Mouse (Mus musculus): ENCODE measurements around the gene Tctn3. TPM values are rescaled to one million over a fixed set of nuclear protein-coding genes. Genes with fewer than 3 reads are reported as not detected.
"Not testable (repeated sequence)": the region's sequence is repeated elsewhere in the genome, so short reads cannot be mapped to it uniquely, and the experiment has no call there.

The Tctn3 gene
- polyA plus RNA-seq, 1 experiment from 2014 or later: 10.6 TPM

DNA sequence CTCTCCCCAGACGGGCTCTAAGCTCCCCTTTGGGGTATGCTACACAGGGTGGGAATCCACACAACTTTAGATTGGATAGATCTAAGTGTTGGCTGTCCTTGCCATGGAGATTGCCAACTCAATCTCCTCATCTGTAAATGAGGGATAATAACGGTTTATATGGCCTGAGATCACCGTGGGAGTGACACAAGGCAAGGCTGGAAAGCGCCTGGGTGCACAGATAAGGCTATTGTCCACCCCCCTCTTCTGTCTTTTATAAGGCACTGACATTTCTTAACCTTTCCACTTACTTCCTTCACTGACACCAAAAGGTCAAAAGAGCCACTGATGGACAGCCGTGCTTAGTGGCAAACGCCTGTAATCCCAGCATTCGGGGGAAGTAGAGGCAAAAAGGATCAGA is 25.1 kb downstream of the Tctn3 start:
- H3K4me1 ChIP-seq (ENCODE audit: control insufficient read depth, insufficient read depth, low read length): peaks cover 15% of the 10 kb centered on the region
- H3K27me3 ChIP-seq (replicated peaks; ENCODE audit: control insufficient read depth, insufficient read depth, low read length): no peaks in the 10 kb centered on the region
- peak overlapping the region; percentile 83 for H3K9ac ChIP-seq (ENCODE audit: low read depth, low read length)
- 0 out of 2 replicates have a peak, but pooled peaks cover 5% of the 10 kb centered on the region for H3K36me3 ChIP-seq (ENCODE audit: control insufficient read depth, insufficient read depth, low read length)
- H3K4me2 ChIP-seq (ENCODE audit: low read depth, low read length): peak overlapping the region; percentile 75
- 47% methylated on average over 7 of the region's 7 CpGs for WGBS
- H3K4me3 ChIP-seq (ENCODE audit: low read length): peak overlapping the region; percentile 79
- H3K27ac ChIP-seq (ENCODE audit: low read length): peak overlapping the region; percentile 92
- no peak for ATAC-seq
- no peaks in the 10 kb centered on the region for H3K9me3 ChIP-seq (ENCODE audit: control insufficient read depth, low read length)

DNA sequence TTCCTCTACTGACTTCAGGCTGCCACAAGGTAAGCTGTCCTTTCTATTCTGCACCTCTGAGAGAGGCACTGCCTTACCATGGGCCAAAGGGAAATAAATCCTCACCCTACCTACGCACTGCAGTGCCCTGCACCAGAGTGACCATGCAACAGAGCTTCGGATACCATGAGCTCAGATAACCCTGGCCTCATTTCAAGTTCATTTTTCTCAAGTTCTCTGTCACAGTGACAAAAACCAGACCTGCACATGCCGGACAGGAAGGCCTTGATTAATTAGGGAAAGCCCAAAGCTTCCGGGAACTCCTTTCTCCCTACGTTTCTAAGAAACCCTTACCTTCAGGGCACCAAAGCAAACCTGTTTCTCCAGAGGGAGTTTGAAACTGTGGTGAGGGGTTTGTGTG is 30.4 kb downstream of the Tctn3 start:
- Histone ChIP-seq H3K4me1 (ENCODE audit: control insufficient read depth, insufficient read depth, low read length) (peaks cover 19% of the 10 kb centered on the region), H3K36me3 (ENCODE audit: control insufficient read depth, insufficient read depth, low read length) (peaks cover 25% of the 10 kb centered on the region), H3K9me3 (ENCODE audit: control insufficient read depth, low read length) (no peaks in the 10 kb centered on the region), H3K9ac (ENCODE audit: low read depth, low read length) (no peak overlapping the region; the same call in 1 of the 2 replicates), H3K4me2 (ENCODE audit: low read depth, low read length) (no peak overlapping the region), H3K27me3 (replicated peaks; ENCODE audit: control insufficient read depth, insufficient read depth, low read length) (no peaks in the 10 kb centered on the region), H3K27ac (ENCODE audit: low read length) (peak overlapping the region; percentile 87), H3K4me3 (ENCODE audit: low read length) (no peak overlapping the region)
- ATAC-seq: 0 out of 2 replicates have a peak, but pooled peaks have one; percentile 1
- 46% methylated on average over 5 of the region's 5 CpGs for WGBS

DNA sequence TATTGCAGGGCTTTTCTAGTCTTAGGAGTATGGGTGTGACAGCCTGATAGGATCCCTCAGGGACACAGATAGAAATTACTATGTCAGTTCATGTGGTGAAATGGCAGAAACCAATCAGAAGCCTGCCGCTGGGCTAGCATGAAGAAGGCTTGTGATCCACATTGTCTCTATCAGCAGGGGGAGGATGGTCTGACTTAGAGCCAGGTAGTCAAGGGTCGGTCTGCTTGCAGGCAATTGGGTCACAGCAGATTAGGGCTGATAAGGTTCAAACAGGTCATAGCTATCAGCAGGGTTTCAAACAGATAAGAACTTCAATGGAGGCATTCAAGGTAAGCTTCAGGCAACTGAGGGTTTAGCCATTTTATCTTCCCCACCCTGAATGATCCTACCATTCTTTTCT is 31.1 kb downstream of the Tctn3 start:
- no peaks in the 10 kb centered on the region for H3K27me3 ChIP-seq (replicated peaks; ENCODE audit: control insufficient read depth, insufficient read depth, low read length)
- peaks cover 18% of the 10 kb centered on the region for H3K4me1 ChIP-seq (ENCODE audit: control insufficient read depth, insufficient read depth, low read length)
- H3K4me2 ChIP-seq (ENCODE audit: low read depth, low read length): no peak overlapping the region
- peaks cover 29% of the 10 kb centered on the region for H3K36me3 ChIP-seq (ENCODE audit: control insufficient read depth, insufficient read depth, low read length)
- WGBS: 52% methylated on average over 2 of the region's 2 CpGs
- peak; percentile 90 for ATAC-seq
- no peaks in the 10 kb centered on the region for H3K9me3 ChIP-seq (ENCODE audit: control insufficient read depth, low read length)
- H3K27ac ChIP-seq (ENCODE audit: low read length): peak overlapping the region; percentile 87
- H3K9ac ChIP-seq (ENCODE audit: low read depth, low read length): no peak overlapping the region
- no peak overlapping the region for H3K4me3 ChIP-seq (ENCODE audit: low read length)

DNA sequence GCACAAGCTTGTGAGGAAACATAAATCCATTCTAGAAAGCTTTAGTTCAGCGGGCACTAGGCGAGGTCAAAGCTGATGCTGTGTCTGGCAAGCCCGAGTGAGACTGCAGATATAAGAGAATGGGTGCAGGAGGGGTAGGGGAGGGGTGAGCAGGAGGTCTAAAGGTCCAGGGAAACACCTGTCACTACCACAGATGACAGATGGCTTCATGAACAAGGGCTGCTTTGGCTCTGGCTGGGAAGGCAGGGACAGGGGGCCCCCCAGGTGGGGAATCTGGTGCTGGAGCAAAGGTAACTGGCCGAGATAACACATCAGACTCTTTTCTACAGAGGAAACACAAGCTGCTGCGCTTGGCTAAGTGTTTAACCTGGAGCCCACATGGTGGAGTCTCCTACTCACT is 36.6 kb downstream of the Tctn3 start:
- Histone ChIP-seq H3K4me3 (ENCODE audit: low read length) (no peak overlapping the region), H3K27ac (ENCODE audit: low read length) (peak overlapping the region; percentile 91), H3K9me3 (ENCODE audit: control insufficient read depth, low read length) (0 out of 2 replicates have a peak, but pooled peaks cover 2% of the 10 kb centered on the region), H3K4me1 (ENCODE audit: control insufficient read depth, insufficient read depth, low read length) (peaks cover 6% of the 10 kb centered on the region; the same call in 1 of the 2 replicates), H3K36me3 (ENCODE audit: control insufficient read depth, insufficient read depth, low read length) (peaks cover 40% of the 10 kb centered on the region), H3K4me2 (ENCODE audit: low read depth, low read length) (no peak overlapping the region), H3K9ac (ENCODE audit: low read depth, low read length) (peak overlapping the region; percentile 38), H3K27me3 (replicated peaks; ENCODE audit: control insufficient read depth, insufficient read depth, low read length) (no peaks in the 10 kb centered on the region)
- peak; percentile 92 for ATAC-seq
- WGBS: 44% methylated on average over 5 of the region's 5 CpGs

DNA sequence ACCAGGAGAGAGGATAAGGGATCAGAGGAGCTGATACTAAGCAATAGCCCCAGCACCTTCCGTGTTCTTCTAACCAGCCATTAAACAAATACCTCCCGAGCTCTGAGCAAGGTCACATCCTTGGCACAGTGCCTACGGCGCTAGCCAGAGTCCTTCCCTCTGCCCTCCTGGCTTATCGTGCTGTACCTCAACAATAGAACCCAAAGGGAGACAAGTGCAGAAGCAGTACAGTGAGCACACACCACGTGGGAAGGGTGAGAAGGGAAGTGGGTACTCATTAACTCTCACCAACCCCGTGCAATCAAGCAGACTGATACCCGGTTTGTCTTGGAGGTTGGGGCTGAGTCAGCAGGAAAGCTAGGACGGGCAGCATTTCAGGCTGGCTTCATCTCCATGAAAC is 41.3 kb downstream of the Tctn3 start:
- H3K4me3 ChIP-seq (ENCODE audit: low read length): no peak overlapping the region
- WGBS: 59% methylated on average over 9 of the region's 9 CpGs
- peak overlapping the region; percentile 86 for H3K27ac ChIP-seq (ENCODE audit: low read length)
- no peaks in the 10 kb centered on the region for H3K27me3 ChIP-seq (replicated peaks; ENCODE audit: control insufficient read depth, insufficient read depth, low read length)
- H3K9me3 ChIP-seq (ENCODE audit: control insufficient read depth, low read length): 0 out of 2 replicates have a peak, but pooled peaks cover 8% of the 10 kb centered on the region
- H3K4me2 ChIP-seq (ENCODE audit: low read depth, low read length): no peak overlapping the region
- no peak overlapping the region for H3K9ac ChIP-seq (ENCODE audit: low read depth, low read length)
- H3K4me1 ChIP-seq (ENCODE audit: control insufficient read depth, insufficient read depth, low read length): 0 out of 2 replicates have a peak, but pooled peaks cover 3% of the 10 kb centered on the region
- peak; percentile 93 for ATAC-seq
- peaks cover 48% of the 10 kb centered on the region for H3K36me3 ChIP-seq (ENCODE audit: control insufficient read depth, insufficient read depth, low read length)

DNA sequence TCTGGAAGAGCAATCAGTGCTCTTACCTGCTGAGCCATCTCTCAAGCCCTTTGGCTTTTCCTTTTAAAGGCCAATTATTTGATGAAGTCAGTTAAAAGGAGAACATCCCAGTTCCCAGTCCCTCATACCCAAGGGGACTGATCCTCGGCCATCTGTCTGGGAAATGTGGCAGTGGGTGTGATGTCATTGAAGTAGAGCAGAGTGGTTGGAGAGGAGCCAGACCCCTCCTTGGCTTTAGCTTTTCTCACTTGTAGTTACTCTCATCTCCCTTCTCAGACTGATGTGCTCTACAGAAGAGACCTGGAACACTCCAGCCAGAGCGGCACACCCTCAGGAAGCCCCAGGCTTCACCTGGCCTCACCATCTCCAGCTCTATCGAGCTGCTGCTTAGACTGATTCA is 44.4 kb downstream of the Tctn3 start:
- 94% methylated on average over 3 of the region's 3 CpGs for WGBS
- no peaks in the 10 kb centered on the region for H3K27me3 ChIP-seq (replicated peaks; ENCODE audit: control insufficient read depth, insufficient read depth, low read length)
- H3K9me3 ChIP-seq (ENCODE audit: control insufficient read depth, low read length): 0 out of 2 replicates have a peak, but pooled peaks cover 8% of the 10 kb centered on the region
- no peak for ATAC-seq
- H3K4me2 ChIP-seq (ENCODE audit: low read depth, low read length): no peak overlapping the region
- H3K4me3 ChIP-seq (ENCODE audit: low read length): no peak overlapping the region
- H3K36me3 ChIP-seq (ENCODE audit: control insufficient read depth, insufficient read depth, low read length): peaks cover 59% of the 10 kb centered on the region
- no peak overlapping the region for H3K27ac ChIP-seq (ENCODE audit: low read length)
- no peaks in the 10 kb centered on the region for H3K4me1 ChIP-seq (ENCODE audit: control insufficient read depth, insufficient read depth, low read length)
- H3K9ac ChIP-seq (ENCODE audit: low read depth, low read length): no peak overlapping the region

DNA sequence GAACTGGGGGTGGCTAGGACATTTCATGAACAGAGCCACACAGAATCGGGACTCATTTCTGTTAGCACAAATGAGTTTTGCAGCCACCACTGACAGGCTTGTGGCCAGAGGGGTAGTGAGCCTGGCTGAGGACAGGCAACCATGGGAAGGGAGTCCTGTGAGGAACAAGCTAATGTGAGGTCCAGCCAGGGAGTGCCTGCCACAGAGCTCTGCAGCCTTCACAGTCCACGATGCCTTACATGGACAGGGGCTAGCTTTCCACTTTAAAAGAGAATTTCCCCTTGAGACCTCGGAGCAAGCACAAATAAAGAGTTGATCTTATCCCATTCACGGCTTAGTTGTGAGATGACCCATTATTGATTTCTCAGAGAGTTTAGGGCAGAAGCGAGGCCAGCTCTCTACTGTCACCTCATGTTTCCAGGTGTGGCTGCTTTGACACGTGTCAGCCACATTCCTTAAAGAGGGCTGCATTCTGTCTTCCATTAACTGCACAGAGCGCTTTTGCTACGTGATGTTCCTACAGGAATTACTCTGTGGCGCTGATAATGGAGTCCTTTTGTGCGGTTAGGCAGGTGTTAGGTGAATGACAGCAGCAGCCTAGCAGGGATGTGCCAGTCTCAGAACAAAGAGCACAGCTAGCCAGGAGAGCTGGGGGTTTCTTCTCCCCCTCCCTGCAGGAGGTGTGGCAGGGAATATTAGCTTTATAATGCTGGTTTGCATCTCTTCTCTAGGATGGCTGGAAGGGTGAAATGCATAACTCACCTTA is 48.0 kb downstream of the Tctn3 start:
- WGBS: 69% methylated on average over 10 of the region's 10 CpGs
- peak overlapping the region; percentile 70 for H3K27ac ChIP-seq (ENCODE audit: low read length)

DNA sequence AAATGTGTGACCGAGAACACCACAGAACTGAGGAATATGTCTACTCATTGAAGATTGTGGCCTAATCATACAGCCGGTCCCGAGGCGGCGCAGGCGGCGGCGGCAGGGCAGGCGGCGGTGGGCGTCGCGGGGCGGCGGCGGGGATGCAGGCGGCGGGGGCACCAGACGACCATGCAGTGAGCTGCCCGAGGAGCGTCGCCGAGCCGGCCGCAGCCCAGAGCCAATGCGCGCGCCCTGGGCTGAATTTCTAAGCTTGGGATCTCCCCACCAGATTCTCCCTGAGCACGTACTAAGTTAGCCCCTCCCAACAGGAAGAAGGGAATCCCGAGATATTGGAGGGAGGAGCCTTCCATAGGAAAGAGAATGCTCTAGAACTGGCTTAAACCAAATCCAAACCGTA is 50.5 kb downstream of the Tctn3 start:
- H3K9me3 ChIP-seq (ENCODE audit: control insufficient read depth, low read length); H3K4me1 ChIP-seq (ENCODE audit: control insufficient read depth, insufficient read depth, low read length); H3K4me2 ChIP-seq (ENCODE audit: low read depth, low read length); H3K27me3 ChIP-seq (replicated peaks; ENCODE audit: control insufficient read depth, insufficient read depth, low read length); ATAC-seq; H3K9ac ChIP-seq (ENCODE audit: low read depth, low read length); H3K27ac ChIP-seq (ENCODE audit: low read length); H3K4me3 ChIP-seq (ENCODE audit: low read length): not testable (repeated sequence)
- 60% methylated on average over 11 of the region's 31 CpGs for WGBS
- peaks cover 43% of the 10 kb centered on the region for H3K36me3 ChIP-seq (ENCODE audit: control insufficient read depth, insufficient read depth, low read length)

More for the DNA sequence above, 48.0 kb downstream of the Tctn3 start:
- no peak overlapping the region for H3K9ac ChIP-seq (ENCODE audit: low read depth, low read length)
- no peak overlapping the region for H3K4me3 ChIP-seq (ENCODE audit: low read length)
- H3K9me3 ChIP-seq (ENCODE audit: control insufficient read depth, low read length): no peaks in the 10 kb centered on the region
- ATAC-seq: peak; percentile 85
- H3K27me3 ChIP-seq (replicated peaks; ENCODE audit: control insufficient read depth, insufficient read depth, low read length): no peaks in the 10 kb centered on the region
- H3K4me2 ChIP-seq (ENCODE audit: low read depth, low read length): no peak overlapping the region
- peaks cover 40% of the 10 kb centered on the region for H3K36me3 ChIP-seq (ENCODE audit: control insufficient read depth, insufficient read depth, low read length)
- no peaks in the 10 kb centered on the region for H3K4me1 ChIP-seq (ENCODE audit: control insufficient read depth, insufficient read depth, low read length)

DNA sequence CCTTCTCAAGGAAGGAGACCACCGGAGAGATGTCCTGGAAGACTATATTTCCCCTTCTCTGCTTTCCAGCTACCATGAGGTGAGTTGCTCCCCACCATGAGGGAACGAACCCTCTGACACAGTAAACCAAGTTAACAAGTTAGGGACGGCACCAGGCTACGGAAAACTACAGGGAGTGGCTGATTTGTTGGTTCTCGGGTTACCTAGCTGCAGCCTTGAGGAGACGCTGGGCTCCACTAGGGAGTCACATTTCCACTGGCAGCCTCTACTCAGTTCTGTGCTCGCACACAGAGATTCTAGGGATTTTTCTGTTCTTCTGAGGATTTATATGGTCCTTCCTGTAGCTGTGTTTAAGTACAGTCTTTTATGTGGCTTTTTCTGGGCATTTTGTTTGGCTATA is 56.0 kb downstream of the Tctn3 start:
- Histone ChIP-seq H3K27me3 (replicated peaks; ENCODE audit: control insufficient read depth, insufficient read depth, low read length) (no peaks in the 10 kb centered on the region), H3K4me2 (ENCODE audit: low read depth, low read length) (no peak overlapping the region), H3K27ac (ENCODE audit: low read length) (no peak overlapping the region), H3K4me3 (ENCODE audit: low read length) (no peak overlapping the region), H3K36me3 (ENCODE audit: control insufficient read depth, insufficient read depth, low read length) (peaks cover 23% of the 10 kb centered on the region), H3K4me1 (ENCODE audit: control insufficient read depth, insufficient read depth, low read length) (peaks cover 12% of the 10 kb centered on the region; the same call in 1 of the 2 replicates), H3K9me3 (ENCODE audit: control insufficient read depth, low read length) (no peaks in the 10 kb centered on the region), H3K9ac (ENCODE audit: low read depth, low read length) (no peak overlapping the region)
- ATAC-seq: no peak
- WGBS: 84% methylated on average over 7 of the region's 7 CpGs

All from intestine, embryonic 16.5 days (tissue).